Mouse (Mus musculus): ENCODE measurements around the gene 3110009E18Rik. TPM values are rescaled to one million over a fixed set of nuclear protein-coding genes. Genes with fewer than 3 reads are reported as not detected.

The 3110009E18Rik gene
- polyA plus RNA-seq (2017; shearing (Covaris generic)) = 10 to 100 TPM; 23.2 to 27.8 (median 23.7) TPM

GRCm38 (mm10) chr1:120120969-120121811 is at the start of gene 3110009E18Rik, which contains the start of gene Dbi:
TSS of gene 3110009E18Rik (plus strand) at chr1:120121187.
TSS of gene Dbi (minus strand) at chr1:120121078.
- peak; percentile 97 for ATAC-seq

DNA sequence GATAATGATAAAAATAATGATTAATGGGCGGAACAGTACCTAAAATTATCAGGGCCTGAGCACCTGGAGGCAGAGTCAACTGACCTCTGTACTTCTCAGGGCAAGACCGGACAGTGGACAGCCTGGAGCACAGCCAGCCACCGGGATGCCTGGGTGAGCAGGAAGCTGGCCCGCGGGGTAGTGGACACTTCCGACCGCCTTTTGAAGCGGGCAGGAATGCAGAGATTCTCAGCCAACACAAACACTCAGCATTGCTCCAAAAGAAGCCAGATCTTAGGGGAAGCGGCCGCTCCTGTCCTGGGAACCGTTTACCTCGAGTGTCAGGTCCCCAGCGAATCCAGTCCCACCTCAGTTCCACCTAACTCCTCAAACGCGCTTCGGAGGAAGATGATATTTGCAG is 48.1 kb upstream of the 3110009E18Rik start:
- ATAC-seq = no peak

DNA sequence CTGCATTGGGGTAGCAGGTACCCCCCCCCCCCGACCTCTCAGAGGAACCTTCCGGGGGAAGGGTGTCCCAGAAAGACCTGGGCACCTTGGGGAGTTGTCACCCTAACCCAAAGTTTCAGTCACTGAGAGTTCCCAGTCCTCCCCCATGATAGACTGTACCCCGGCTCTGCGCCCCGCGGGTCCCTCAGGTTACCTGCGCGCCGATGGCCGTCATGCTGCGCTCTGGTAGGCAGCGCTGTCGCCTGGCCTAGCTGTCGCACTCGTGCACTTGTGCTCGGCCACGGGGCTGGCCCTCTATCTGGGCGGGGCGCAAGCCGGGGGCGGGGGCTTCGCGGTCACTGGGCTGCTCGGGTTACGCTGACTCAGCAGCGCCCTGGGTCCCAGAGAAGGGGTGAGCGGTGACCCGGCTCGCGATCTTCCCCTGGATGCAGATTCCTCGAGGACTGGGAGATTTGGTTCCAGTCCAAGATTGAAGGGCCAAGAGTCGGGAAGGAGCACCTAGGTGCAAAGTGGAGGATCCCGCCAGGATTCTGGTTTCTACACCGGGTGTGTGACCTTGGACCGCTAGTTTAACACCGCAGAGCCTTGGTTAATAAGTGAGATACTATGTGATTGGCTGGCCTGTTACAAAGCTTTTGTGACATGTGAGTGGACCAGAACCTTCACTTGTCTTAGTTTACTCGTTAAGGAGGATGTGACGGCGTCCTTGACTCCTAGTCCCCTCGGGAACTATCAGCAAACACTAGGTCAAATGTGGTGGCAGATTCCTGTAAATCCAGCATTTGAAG is 47.3 kb upstream of the 3110009E18Rik start, which contains the start of gene Tmem37:
Gene Tmem37, minus strand, starts transcription at position 556 of the 788 bp plus-strand sequence.
- peak; percentile 47 for ATAC-seq

DNA sequence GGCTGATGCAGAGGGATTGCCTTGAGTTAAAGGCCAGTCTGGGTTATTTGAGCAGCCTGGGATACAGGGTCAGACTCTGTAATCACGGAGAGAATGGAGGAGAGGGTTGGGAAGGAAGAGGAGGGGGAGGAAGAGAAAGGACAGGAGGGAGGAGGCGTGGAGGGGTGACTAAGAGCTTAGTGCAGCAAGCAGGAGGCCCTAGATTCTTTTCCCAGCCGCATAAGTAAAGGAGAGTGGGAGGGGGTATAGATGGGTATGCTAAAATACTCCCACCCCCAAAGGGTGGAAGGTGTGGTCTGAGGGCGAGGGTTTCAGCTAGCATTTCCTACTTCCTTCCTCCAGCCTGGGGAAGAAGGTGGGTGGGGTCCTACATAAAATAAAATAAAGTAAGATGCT is 46.7 kb upstream of the 3110009E18Rik start:
- ATAC-seq = no peak

- no peak for ATAC-seq
These were observed 46.1 kb upstream of the 3110009E18Rik start for GRCm38 (mm10) chr1:120074931-120075330.

- ATAC-seq = no peak
These were observed 45.5 kb upstream of the 3110009E18Rik start for GRCm38 (mm10) chr1:120075507-120075906.

GRCm38 (mm10) chr1:120077746-120078410 is 43.1 kb upstream of the 3110009E18Rik start:
- no peak for ATAC-seq

DNA sequence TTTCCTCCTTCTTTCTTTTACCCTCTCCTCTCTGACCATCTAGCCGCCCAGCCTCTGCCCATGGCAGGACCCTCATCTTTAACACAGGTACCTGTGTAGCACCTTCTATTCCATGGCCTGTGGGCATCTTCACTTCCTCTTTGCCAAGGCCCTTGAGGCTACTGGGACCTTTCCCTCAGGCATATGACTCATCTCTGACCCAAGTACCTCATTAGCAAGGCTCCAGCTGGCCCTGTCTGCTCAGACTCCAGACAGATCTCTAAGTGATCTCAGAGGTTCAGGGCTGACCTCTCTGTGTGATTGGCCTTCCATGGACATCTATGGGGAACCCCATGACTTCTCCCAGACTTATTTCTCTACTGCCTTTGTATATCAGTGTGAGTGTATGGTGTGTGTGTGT is 40.4 kb upstream of the 3110009E18Rik start:
- no peak for ATAC-seq

- ATAC-seq = no peak
These were observed 37.9 kb upstream of the 3110009E18Rik start for GRCm38 (mm10) chr1:120082957-120083585.

GRCm38 (mm10) chr1:120083921-120084517 is 37.0 kb upstream of the 3110009E18Rik start:
- ATAC-seq = no peak

- no peak for ATAC-seq
These were observed 35.3 kb upstream of the 3110009E18Rik start for GRCm38 (mm10) chr1:120085696-120086095.

DNA sequence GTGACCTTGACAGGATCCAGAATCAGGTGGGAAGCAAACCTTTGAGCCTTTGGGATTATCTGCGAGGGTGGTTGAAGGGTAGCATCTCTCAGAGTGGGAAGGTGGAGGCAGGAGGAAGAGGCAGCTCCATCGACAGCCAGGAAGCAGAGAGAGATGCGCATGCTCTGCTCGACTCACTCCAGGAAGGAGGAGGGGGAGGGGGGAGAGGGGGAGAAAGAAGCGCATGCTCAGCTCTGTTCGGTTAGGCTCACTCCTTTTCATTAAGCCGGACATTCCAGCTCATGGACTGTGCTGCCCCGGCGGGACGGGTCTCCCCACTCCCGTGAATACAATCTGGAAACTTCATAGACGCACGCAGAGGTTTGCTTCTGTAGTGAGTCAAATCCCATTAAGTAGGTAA is 34.3 kb upstream of the 3110009E18Rik start:
- no peak for ATAC-seq

DNA sequence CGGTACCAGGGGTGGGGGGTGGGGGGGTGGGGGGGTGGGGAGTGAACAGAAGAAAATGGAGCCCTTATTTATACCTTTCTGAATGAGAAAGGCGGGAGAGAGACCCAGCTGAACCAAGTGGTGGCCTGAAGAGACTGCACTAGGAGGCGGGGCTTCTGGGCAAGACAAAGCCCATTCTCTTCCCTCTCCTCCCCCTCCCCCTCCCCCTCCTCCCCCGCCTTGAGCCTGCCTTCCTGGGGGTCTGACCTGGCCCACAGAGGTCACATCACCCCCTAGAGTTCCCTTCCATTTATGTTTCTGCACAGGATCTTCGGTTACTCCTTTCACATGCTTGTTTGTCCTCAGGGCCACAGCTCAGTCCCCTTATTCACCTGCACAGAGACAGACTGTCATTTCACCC is 31.8 kb upstream of the 3110009E18Rik start:
- no peak for ATAC-seq

DNA sequence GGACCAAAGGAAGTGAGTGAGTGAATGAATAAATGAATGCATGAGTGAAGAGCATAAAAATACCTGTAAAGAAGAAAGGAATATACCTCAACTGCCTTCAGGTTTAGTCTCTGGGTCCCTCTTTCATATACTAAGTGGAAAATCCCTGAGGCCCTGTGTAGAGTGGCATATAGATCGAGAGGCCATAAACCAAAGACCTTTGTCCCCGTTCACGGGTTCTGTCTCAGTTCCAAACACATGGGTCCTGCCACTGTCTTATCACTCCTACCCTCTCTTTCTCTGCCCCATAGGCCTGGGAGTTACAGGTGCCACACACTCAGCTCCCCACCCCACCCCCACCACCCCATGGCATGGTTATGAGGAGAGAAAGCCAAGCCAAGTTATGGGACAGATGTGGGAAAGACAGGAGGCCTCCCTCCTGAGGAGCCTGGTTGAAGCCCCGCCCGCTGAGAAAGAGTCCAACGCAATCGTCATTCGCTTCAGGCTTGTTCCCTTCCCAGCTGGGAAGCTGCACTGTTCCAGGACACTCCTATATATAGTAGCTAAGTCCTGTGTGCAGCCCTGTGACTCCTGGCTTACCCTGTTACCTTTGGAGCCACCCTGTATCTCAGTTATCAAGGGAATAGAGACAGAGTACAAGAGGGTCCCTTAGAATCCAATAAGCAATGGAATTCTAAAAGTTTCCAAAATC is 30.0 kb upstream of the 3110009E18Rik start:
- no peak for ATAC-seq

DNA sequence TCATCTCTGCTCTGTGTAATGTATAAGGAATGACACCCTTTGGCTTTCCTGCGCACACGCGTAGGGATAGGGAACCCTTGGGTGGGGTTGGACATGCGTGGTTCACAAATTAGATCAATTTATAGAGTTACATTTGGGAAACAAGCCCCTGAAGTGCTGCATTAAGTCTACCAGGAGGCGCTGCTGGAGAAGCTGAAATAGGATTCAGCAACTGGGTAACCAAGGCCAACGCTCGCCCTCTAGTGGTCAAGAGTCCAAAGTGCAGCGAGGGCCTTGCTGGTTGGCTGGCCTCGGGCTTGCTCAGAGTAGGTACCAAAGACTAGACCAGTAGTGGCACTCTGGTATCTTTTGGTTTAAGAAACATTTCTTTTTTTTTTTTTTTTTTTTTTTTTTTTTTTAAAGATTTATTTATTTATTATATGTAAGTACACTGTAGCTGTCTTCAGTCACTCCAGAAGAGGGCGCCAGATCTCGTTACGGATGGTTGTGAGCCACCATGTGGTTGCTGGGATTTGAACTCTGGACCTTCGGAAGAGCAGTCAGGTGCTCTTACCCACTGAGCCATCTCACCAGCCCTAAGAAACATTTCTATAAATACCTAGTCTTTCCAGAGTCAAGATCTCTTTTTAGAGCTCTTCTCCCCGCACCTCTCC is 27.4 kb upstream of the 3110009E18Rik start:
- peak; percentile 85 for ATAC-seq

DNA sequence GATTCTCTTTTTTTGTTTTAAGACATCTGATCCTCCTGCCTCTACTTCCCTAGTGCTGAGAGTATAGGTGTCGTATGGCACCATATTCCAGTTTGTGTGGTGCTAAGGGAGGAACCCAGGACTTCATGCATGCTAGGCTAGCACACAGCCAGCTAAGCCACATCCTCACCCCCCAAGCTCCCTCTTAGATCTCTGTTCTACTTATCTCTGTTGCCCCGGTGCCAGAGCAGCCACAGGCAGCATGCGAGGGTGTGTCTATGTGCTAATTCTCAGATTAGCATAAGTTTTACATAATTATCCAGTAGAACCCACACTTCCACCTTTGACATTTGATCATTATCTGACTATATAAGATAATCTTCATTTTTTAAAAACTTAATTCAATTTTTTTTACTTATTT is 26.1 kb upstream of the 3110009E18Rik start:
- no peak for ATAC-seq

- peak; percentile 44 for ATAC-seq
These were observed 22.7 kb upstream of the 3110009E18Rik start for GRCm38 (mm10) chr1:120098327-120098726.

GRCm38 (mm10) chr1:120099483-120099882 is 21.5 kb upstream of the 3110009E18Rik start:
- ATAC-seq = peak; percentile 30

GRCm38 (mm10) chr1:120100456-120101226 is 20.3 kb upstream of the 3110009E18Rik start:
- ATAC-seq = no peak

GRCm38 (mm10) chr1:120101227-120101609 is 19.8 kb upstream of the 3110009E18Rik start:
- no peak for ATAC-seq

Data from inflammation-experienced regulatory T-cells, adult 6 months (primary cell).